Mouse (Mus musculus): ENCODE measurements at regions not wholly inside any gene's neighbourhood (a gene's known extent, or its start where the extent isn't known, plus 50 kb on each side); places are given as distances from the start of the nearest gene placed in this dataset.

GRCm38 (mm10) chr11:17533706-17534105 is 276.3 kb downstream of the C1d start:
- no peaks in the 10 kb centered on the region for H3K9me3 ChIP-seq (ENCODE audit: control insufficient read depth, low read length)
- 86% methylated on average over 3 of the region's 3 CpGs for WGBS
- H3K9ac ChIP-seq (ENCODE audit: low read length), result no peak overlapping the region
- H3K27ac ChIP-seq (replicated peaks; ENCODE audit: low read depth, low read length), result no peak overlapping the region
- no peaks in the 10 kb centered on the region for H3K36me3 ChIP-seq (ENCODE audit: control insufficient read depth, insufficient read depth, low read length)
- H3K4me3 ChIP-seq (ENCODE audit: low read depth, low read length), result no peak overlapping the region
- H3K4me2 ChIP-seq (ENCODE audit: low read depth, severe bottlenecking), result no peak overlapping the region
- no peak for DNase-seq (ENCODE audit: low spot score)
- H3K27me3 ChIP-seq (ENCODE audit: control insufficient read depth, insufficient read depth, low read length), result no peaks in the 10 kb centered on the region
- ATAC-seq (ENCODE audit: insufficient number of reproducible peaks, low FRiP score, low TSS enrichment, low read depth), result no peak
- no peaks in the 10 kb centered on the region for H3K4me1 ChIP-seq (ENCODE audit: control insufficient read depth, insufficient read depth, low read length)

GRCm38 (mm10) chr11:17546286-17546685 is 288.9 kb downstream of the C1d start:
- Histone ChIP-seq H3K4me2 (ENCODE audit: low read depth, severe bottlenecking) (no peak overlapping the region), H3K4me1 (ENCODE audit: control insufficient read depth, insufficient read depth, low read length) (no peaks in the 10 kb centered on the region), H3K4me3 (ENCODE audit: low read depth, low read length) (no peak overlapping the region), H3K36me3 (ENCODE audit: control insufficient read depth, insufficient read depth, low read length) (no peaks in the 10 kb centered on the region), H3K9ac (ENCODE audit: low read length) (no peak overlapping the region), H3K27ac (replicated peaks; ENCODE audit: low read depth, low read length) (no peak overlapping the region), H3K9me3 (ENCODE audit: control insufficient read depth, low read length) (no peaks in the 10 kb centered on the region), H3K27me3 (ENCODE audit: control insufficient read depth, insufficient read depth, low read length) (no peaks in the 10 kb centered on the region)
- ATAC-seq (ENCODE audit: insufficient number of reproducible peaks, low FRiP score, low TSS enrichment, low read depth), result no peak
- no peak for DNase-seq (ENCODE audit: low spot score)

DNA sequence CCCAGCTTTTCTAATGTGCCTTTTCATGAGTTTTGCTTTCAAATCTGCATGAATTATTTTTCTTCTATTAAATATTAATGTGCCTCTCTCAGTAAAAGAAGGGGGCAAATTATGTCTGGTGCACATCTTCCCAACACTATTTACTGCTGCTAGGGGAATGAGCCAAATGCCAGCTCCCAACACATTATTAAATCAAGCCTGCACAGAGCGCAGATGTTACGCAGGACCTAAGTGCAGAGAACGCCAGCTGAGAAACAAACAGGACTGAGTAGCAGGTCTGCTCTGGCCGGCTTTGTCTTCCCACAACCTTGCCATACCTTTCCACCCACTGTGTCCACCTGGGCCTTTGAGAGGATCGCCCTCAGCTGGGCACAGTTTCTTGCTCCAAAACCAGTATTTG is 291.8 kb downstream of the C1d start:
- Histone ChIP-seq H3K27ac (replicated peaks; ENCODE audit: low read depth, low read length) (no peak overlapping the region), H3K27me3 (ENCODE audit: control insufficient read depth, insufficient read depth, low read length) (no peaks in the 10 kb centered on the region), H3K4me1 (ENCODE audit: control insufficient read depth, insufficient read depth, low read length) (no peaks in the 10 kb centered on the region), H3K9ac (ENCODE audit: low read length) (no peak overlapping the region), H3K4me2 (ENCODE audit: low read depth, severe bottlenecking) (no peak overlapping the region), H3K9me3 (ENCODE audit: control insufficient read depth, low read length) (no peaks in the 10 kb centered on the region), H3K36me3 (ENCODE audit: control insufficient read depth, insufficient read depth, low read length) (no peaks in the 10 kb centered on the region), H3K4me3 (ENCODE audit: low read depth, low read length) (no peak overlapping the region)
- DNase-seq (ENCODE audit: low spot score) (no peak), ATAC-seq (ENCODE audit: insufficient number of reproducible peaks, low FRiP score, low TSS enrichment, low read depth) (no peak)
- 70% methylated on average over 5 of the region's 5 CpGs for WGBS

DNA sequence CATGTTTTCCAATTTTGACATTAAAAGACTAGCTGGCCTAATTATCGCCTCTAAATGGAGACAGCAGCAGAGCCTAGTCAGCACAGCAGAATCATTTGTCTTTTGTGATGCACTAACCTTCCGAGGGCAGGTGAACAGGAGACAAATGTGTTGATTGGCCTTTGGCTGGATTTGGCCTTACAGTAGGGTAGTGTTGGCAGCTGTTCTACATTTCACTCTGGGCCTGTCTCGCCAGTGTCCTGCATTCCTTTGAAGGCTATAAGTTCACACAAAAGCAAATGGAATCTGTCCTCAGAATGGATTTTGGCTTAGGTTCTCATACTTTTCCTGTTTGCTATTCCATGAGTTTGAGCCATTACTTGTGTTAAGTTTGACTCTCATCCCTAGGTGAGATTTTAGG is 297.9 kb downstream of the C1d start:
- no peak for ATAC-seq (ENCODE audit: insufficient number of reproducible peaks, low FRiP score, low TSS enrichment, low read depth)
- Histone ChIP-seq H3K9me3 (ENCODE audit: control insufficient read depth, low read length) (no peaks in the 10 kb centered on the region), H3K4me2 (ENCODE audit: low read depth, severe bottlenecking) (no peak overlapping the region), H3K9ac (ENCODE audit: low read length) (no peak overlapping the region), H3K27me3 (ENCODE audit: control insufficient read depth, insufficient read depth, low read length) (no peaks in the 10 kb centered on the region), H3K4me3 (ENCODE audit: low read depth, low read length) (no peak overlapping the region), H3K4me1 (ENCODE audit: control insufficient read depth, insufficient read depth, low read length) (no peaks in the 10 kb centered on the region), H3K27ac (replicated peaks; ENCODE audit: low read depth, low read length) (no peak overlapping the region), H3K36me3 (ENCODE audit: control insufficient read depth, insufficient read depth, low read length) (no peaks in the 10 kb centered on the region)
- no peak for DNase-seq (ENCODE audit: low spot score)
- WGBS, result 54% methylated on average over 3 of the region's 3 CpGs

GRCm38 (mm10) chr11:17591780-17592487 is 334.6 kb downstream of the C1d start:
- H3K4me1 ChIP-seq (ENCODE audit: control insufficient read depth, insufficient read depth, low read length), result no peaks in the 10 kb centered on the region
- H3K27me3 ChIP-seq (ENCODE audit: control insufficient read depth, insufficient read depth, low read length), result no peaks in the 10 kb centered on the region
- no peak for ATAC-seq (ENCODE audit: insufficient number of reproducible peaks, low FRiP score, low TSS enrichment, low read depth)
- no peak overlapping the region for H3K4me2 ChIP-seq (ENCODE audit: low read depth, severe bottlenecking)
- no peaks in the 10 kb centered on the region for H3K36me3 ChIP-seq (ENCODE audit: control insufficient read depth, insufficient read depth, low read length)
- 77% methylated on average over 3 of the region's 3 CpGs for WGBS
- H3K27ac ChIP-seq (replicated peaks; ENCODE audit: low read depth, low read length), result no peak overlapping the region
- H3K9ac ChIP-seq (ENCODE audit: low read length), result no peak overlapping the region
- no peak overlapping the region for H3K4me3 ChIP-seq (ENCODE audit: low read depth, low read length)
- DNase-seq (ENCODE audit: low spot score), result no peak
- no peaks in the 10 kb centered on the region for H3K9me3 ChIP-seq (ENCODE audit: control insufficient read depth, low read length)

GRCm38 (mm10) chr11:17603726-17604493 is 346.5 kb downstream of the C1d start:
- ATAC-seq (ENCODE audit: insufficient number of reproducible peaks, low FRiP score, low TSS enrichment, low read depth), result no peak
- H3K4me2 ChIP-seq (ENCODE audit: low read depth, severe bottlenecking), result no peak overlapping the region
- H3K27me3 ChIP-seq (ENCODE audit: control insufficient read depth, insufficient read depth, low read length), result no peaks in the 10 kb centered on the region
- DNase-seq (ENCODE audit: low spot score), result peak; percentile 28
- H3K36me3 ChIP-seq (ENCODE audit: control insufficient read depth, insufficient read depth, low read length), result no peaks in the 10 kb centered on the region
- no peaks in the 10 kb centered on the region for H3K9me3 ChIP-seq (ENCODE audit: control insufficient read depth, low read length)
- WGBS, result 49% methylated on average over 6 of the region's 6 CpGs
- H3K9ac ChIP-seq (ENCODE audit: low read length), result no peak overlapping the region
- H3K4me3 ChIP-seq (ENCODE audit: low read depth, low read length), result no peak overlapping the region
- peaks cover 5% of the 10 kb centered on the region; the same call in 1 of the 2 replicates for H3K4me1 ChIP-seq (ENCODE audit: control insufficient read depth, insufficient read depth, low read length)
- H3K27ac ChIP-seq (replicated peaks; ENCODE audit: low read depth, low read length), result no peak overlapping the region

DNA sequence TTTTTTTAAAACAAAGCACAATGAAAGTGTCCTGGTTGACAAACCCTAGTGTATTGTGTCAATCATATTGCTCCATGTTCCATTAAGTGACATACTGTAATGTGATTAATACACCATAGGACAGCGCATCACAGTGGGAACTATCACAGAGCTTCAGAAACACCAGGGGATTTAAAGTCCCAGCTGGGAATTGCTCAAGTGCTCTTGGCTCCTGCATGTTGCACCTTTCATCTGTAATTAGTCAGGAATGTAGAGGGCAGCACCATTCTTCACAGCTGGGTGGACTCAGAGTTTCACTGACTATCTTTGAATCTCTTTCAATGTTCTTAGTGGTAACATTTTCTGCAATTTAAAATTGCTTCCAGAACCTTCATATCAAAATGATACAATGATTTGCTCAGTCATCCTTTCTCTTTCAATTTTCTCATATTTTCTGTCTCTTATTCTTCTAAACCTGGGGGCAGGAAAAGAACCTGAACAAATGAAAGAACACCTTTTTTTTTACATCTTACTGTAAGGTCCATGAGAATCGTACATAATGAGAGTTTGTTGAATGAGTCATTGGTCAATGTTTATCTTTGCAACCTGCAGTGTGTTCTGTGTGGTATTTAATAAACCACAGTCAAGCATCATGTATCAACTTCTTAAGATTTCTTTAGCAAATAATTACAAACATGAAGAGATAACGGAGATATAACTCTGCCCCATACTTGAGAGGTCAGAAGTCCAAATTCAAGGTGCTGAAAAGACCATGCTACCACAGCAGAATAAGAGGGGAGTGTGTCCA is 333.0 kb downstream of the Etaa1 start:
- no peak overlapping the region for H3K4me3 ChIP-seq (ENCODE audit: low read depth, low read length)
- H3K4me1 ChIP-seq (ENCODE audit: control insufficient read depth, insufficient read depth, low read length), result no peaks in the 10 kb centered on the region
- no peaks in the 10 kb centered on the region for H3K36me3 ChIP-seq (ENCODE audit: control insufficient read depth, insufficient read depth, low read length)
- H3K9me3 ChIP-seq (ENCODE audit: control insufficient read depth, low read length), result no peaks in the 10 kb centered on the region
- H3K9ac ChIP-seq (ENCODE audit: low read length), result no peak overlapping the region
- ATAC-seq (ENCODE audit: insufficient number of reproducible peaks, low FRiP score, low TSS enrichment, low read depth) (no peak), DNase-seq (ENCODE audit: low spot score) (no peak)
- 85% methylated on average over 3 of the region's 3 CpGs for WGBS
- no peaks in the 10 kb centered on the region for H3K27me3 ChIP-seq (ENCODE audit: control insufficient read depth, insufficient read depth, low read length)
- H3K27ac ChIP-seq (replicated peaks; ENCODE audit: low read depth, low read length), result no peak overlapping the region
- no peak overlapping the region for H3K4me2 ChIP-seq (ENCODE audit: low read depth, severe bottlenecking)

- no peak overlapping the region for H3K4me3 ChIP-seq (ENCODE audit: low read depth, low read length)
- no peaks in the 10 kb centered on the region for H3K9me3 ChIP-seq (ENCODE audit: control insufficient read depth, low read length)
- no peaks in the 10 kb centered on the region for H3K27me3 ChIP-seq (ENCODE audit: control insufficient read depth, insufficient read depth, low read length)
- H3K9ac ChIP-seq (ENCODE audit: low read length), result no peak overlapping the region
- DNase-seq (ENCODE audit: low spot score), result peak; percentile 28
- no peak overlapping the region for H3K4me2 ChIP-seq (ENCODE audit: low read depth, severe bottlenecking)
- no peaks in the 10 kb centered on the region for H3K4me1 ChIP-seq (ENCODE audit: control insufficient read depth, insufficient read depth, low read length)
- H3K27ac ChIP-seq (replicated peaks; ENCODE audit: low read depth, low read length), result peak overlapping the region; percentile 12; the same call in 1 of the 2 replicates
- ATAC-seq (ENCODE audit: insufficient number of reproducible peaks, low FRiP score, low TSS enrichment, low read depth), result peak; percentile 31; the same call in 1 of the 2 replicates
- H3K36me3 ChIP-seq (ENCODE audit: control insufficient read depth, insufficient read depth, low read length), result no peaks in the 10 kb centered on the region
- WGBS, result 63% methylated on average over 2 of the region's 2 CpGs
Measured at GRCm38 (mm10) chr11:17629541-17630171, 324.0 kb downstream of the Etaa1 start.
